Mouse (Mus musculus) liver, embryonic 14.5 days (tissue): ENCODE data around the gene Olfr412.

Experiments
- CTCF ChIP-seq: IDR thresholded peaks from 2 replicates; pipeline ENCODE4 v1.5.1; 2016; ENCODE audit warnings: antibody characterized with exemption, low read depth, control low read depth
- EP300 ChIP-seq: IDR thresholded peaks from 2 replicates; pipeline ENCODE4 v1.6.1; 2016; ENCODE audit warnings: antibody characterized with exemption, low read depth

DNA sequence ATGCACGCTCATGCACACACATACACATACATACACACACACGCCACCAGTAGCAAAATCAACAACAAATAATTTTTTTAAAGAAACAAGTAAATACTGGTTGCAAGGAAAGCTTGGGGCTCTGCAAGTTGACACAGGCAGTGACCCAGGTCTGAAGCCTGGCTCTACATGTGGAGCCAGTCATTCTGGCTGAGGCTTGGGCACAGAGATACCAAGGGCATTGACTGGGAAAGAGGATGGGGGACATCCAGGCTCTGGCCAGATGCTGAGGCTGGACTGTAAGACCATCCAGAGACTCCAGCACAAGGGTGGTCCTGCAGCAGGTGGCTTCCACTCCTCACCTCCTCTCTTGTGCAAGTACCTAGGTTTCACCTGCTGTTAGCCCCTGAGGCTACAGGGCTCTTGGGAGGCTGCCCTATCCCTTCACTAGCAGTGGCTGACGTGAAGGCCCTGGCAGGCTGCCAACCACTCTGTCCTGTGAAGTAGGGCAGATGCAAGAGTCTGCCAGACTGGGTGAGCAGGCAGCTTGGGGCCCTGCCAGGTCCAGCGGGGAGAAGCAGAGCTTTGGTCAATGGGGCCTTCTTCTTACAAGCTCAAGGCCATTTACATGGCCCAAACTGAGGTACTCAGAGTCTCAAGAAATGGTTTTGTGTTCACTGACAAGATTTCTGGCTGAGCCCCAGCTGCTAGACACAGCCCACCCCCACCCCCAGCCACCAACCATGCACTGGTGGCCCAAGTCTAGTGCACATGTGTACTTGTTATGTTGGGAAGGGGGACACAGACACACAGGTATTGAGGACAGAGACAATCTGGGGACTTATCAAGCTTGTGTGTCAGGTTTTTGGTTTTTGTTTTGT, 46.9 kb downstream of the Olfr412 start:
- TF ChIP-seq CTCF (0 out of 2 replicates have a peak, but pooled peaks have one; percentile 4), EP300 (no peak)
